Mouse (Mus musculus) neural tube, embryonic 14.5 days (tissue): Measurements from ENCODE around the gene Hsf2bp. TPM values are rescaled to one million over a fixed set of nuclear protein-coding genes. Genes with fewer than 3 reads are reported as not detected.

Experiments used
- ATAC-seq: fragments of 200-750 bp; cut with Nextera tagmentation; 2 replicates; pipeline ENCODE4 v1.8.0; 2017; ENCODE audit warnings: low read depth, mild to moderate bottlenecking, moderate TSS enrichment, moderate library complexity
- H3K27ac ChIP-seq: fragments of 300-500 bp; sonication (generic); 2 replicates; pipeline ENCODE4 v1.5.1; 2014; ENCODE audit warnings: low read depth, mild to moderate bottlenecking, control low read depth, low read length, moderate library complexity, mixed read lengths
- H3K27me3 ChIP-seq: fragments of 300-500 bp; sonication (generic); 2 replicates; pipeline ENCODE4 v1.6.1; 2014; ENCODE audit warnings: low read length; ENCODE audit not compliant: control insufficient read depth, insufficient read depth
- H3K36me3 ChIP-seq: fragments of 300-500 bp; sonication (generic); 2 replicates; pipeline ENCODE4 v1.6.1; 2014; ENCODE audit warnings: low read length, mixed read lengths; ENCODE audit not compliant: control insufficient read depth, insufficient read depth
- H3K4me1 ChIP-seq: fragments of 300-500 bp; sonication (generic); 2 replicates; pipeline ENCODE4 v1.6.1; 2014; ENCODE audit warnings: low read length; ENCODE audit not compliant: control insufficient read depth, insufficient read depth
- H3K4me2 ChIP-seq: fragments of 300-500 bp; sonication (generic); 2 replicates; pipeline ENCODE4 v1.6.1; 2014; ENCODE audit warnings: mild to moderate bottlenecking, low read depth, low read length, control low read depth
- H3K4me3 ChIP-seq: fragments of 300-500 bp; sonication (generic); 2 replicates; pipeline ENCODE4 v1.5.1; 2014; ENCODE audit warnings: low read depth, low read length, control low read depth, mixed read lengths
- H3K9ac ChIP-seq: fragments of 300-500 bp; sonication (generic); replicated peaks from 2 replicates; pipeline ENCODE4 v1.6.1; 2014; ENCODE audit warnings: low read depth, mild to moderate bottlenecking, control low read depth, low read length, mixed read lengths
- H3K9me3 ChIP-seq: fragments of 300-500 bp; sonication (generic); 2 replicates; pipeline ENCODE4 v1.6.1; 2016; ENCODE audit warnings: low read length; ENCODE audit not compliant: control insufficient read depth
- WGBS: fragments of 180-500 bp; shearing (Covaris S2); extraction: QIAGEN DNeasy Blood & Tissue Kit; methylation state at CpG from one replicate; pipeline ENCODE4 v1.1.7; 2014; 5-methylcytosine and 5-hydroxymethylcytosine counted together
- polyA plus RNA-seq: library from polyadenylated mRNA; unstranded; fragments of >200 nt; fragmentation: Nextera tagmentation; extraction: Ambion mirVana; gene quantifications from 2 replicates; pipeline ENCODE4 v1.2.1, GENCODE M21; 2014

The Hsf2bp gene
- polyA plus RNA-seq, 1 experiment from 2014 or later = 0.52 TPM

DNA sequence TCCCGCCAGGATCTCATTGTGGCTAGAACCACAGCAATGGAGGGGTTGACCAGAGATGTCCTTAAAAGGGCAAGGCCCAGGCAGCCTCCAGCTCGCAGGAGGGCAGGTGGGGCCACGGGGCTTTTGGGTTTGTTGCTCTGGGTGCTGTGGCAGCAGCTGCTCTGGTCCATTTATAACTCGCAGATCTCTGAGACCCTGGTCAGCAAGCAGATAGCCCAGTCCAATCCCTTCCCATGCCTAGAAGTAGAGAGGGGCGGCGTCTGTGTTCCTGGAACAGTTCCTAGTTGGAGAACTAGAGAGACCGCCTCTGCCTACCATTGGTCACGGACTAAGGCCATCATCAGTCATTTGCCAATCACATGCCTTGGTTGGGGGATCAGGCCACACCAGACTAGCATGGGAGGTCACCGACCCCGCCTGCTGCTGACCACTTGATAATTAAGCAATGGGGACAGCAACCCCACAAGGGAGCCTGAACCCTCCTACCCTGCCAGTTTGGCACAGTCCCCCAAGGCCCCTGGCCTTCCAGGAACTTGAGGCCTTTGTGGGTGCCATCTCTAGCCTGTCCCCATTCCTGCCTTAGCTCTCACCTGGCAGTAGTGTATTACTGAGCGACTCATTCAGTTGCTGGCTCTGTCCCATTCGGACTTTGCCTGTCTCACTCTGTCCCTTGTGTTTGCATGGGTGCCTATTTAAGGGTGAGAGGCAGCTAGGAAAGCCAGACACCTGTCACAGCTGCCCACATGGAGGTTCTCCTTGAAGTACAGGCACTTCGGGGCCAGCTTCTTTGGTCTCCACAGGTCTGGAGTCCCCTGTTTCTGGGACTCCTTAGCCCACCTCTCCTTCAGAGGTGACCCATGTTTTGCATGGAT is 106.1 kb downstream of the Hsf2bp start:
- H3K36me3 ChIP-seq = no peaks in the 10 kb centered on the region
- no peak overlapping the region for H3K4me3 ChIP-seq
- H3K4me2 ChIP-seq = no peak overlapping the region
- H3K9ac ChIP-seq = no peak overlapping the region
- no peaks in the 10 kb centered on the region for H3K4me1 ChIP-seq
- H3K27me3 ChIP-seq = no peaks in the 10 kb centered on the region
- no peaks in the 10 kb centered on the region for H3K9me3 ChIP-seq
- WGBS = 56% methylated on average over 13 of the region's 13 CpGs
- ATAC-seq = no peak
- no peak overlapping the region for H3K27ac ChIP-seq

DNA sequence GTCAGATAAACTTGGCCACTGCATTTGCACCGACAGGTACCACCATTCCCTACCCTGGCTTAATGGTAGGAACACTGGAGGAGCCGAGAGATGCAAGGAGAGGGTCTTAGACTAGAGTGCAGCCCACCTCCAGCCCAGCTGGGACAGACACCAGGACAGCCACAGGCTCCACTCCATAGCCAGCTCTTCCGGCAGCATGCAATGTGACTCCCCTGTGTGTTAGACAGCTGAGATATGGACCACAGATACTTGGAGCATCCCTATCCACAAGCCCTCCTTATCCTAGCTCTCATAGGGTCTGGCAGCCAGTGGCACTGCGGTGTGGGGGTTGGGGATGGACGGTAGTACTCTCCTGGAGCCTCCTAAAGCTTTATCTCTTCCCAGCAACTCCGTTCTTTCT is 107.1 kb downstream of the Hsf2bp start:
- 90% methylated on average over 6 of the region's 6 CpGs for WGBS
- no peak for ATAC-seq
- no peak overlapping the region for H3K4me3 ChIP-seq
- no peak overlapping the region for H3K4me2 ChIP-seq
- H3K9ac ChIP-seq = no peak overlapping the region
- no peaks in the 10 kb centered on the region for H3K36me3 ChIP-seq
- H3K27ac ChIP-seq = no peak overlapping the region
- H3K9me3 ChIP-seq = no peaks in the 10 kb centered on the region
- H3K27me3 ChIP-seq = no peaks in the 10 kb centered on the region
- H3K4me1 ChIP-seq = no peaks in the 10 kb centered on the region

DNA sequence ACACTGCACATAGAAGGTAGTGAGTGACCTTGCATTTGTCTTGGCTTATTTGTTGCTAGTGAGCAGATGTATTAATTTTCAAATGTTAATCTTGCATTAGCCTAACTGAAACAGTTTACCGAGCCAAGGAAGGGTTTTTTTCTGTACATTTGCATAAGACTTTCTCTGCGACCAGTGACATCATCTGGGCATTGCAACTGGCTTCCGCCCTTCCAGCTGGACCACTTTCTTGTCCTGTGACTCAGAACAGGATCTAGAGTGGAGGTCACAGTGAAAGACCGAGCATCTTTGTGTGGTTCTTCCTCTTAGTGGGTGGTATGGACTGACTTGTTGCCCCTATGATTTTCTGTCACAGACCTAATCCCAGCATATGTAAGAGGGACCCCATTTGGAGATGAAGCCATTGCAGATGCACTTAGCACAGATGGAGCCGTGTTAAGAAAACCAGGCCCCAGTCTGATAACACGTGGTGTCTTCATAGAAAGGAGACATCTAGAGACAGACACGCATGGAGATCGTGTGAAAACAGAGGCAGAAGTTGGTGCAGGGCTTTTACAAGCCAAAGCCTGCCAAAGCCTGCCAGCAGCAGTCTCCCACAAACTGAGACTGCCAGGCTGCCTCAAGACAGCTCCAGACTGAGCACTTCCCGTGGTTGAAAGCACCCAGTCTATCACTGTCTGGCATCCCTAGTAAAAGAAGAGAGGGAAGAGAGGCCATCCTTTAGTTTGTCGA is 108.1 kb downstream of the Hsf2bp start:
- Histone ChIP-seq H3K36me3 (no peaks in the 10 kb centered on the region), H3K4me1 (no peaks in the 10 kb centered on the region), H3K27me3 (no peaks in the 10 kb centered on the region), H3K4me3 (no peak overlapping the region), H3K27ac (no peak overlapping the region), H3K9ac (no peak overlapping the region), H3K4me2 (no peak overlapping the region), H3K9me3 (no peaks in the 10 kb centered on the region)
- ATAC-seq = no peak
- 88% methylated on average over 10 of the region's 10 CpGs for WGBS

DNA sequence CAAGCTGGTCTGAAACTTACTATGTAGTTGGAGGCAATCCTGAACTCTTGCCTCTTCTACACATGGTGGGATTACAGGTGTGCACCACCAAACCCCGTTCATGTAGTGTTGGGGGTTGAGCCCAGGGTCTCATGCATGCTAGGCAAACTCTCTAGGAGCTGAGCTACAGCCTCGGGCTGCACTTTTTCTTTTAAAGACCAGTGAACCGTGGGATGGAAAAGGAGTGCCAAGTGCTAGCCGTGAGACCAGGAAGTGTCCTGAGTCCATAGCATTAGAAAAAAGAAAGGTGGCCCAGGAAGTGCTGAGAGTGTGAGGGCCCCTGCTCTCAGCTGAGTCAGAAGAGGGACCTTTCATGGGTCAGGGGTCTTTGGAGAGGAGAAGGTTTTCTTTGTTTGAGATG is 111.9 kb downstream of the Hsf2bp start:
- 70% methylated on average over 4 of the region's 4 CpGs for WGBS
- H3K36me3 ChIP-seq = no peaks in the 10 kb centered on the region
- no peaks in the 10 kb centered on the region for H3K4me1 ChIP-seq
- no peak overlapping the region for H3K27ac ChIP-seq
- H3K9ac ChIP-seq = no peak overlapping the region
- H3K27me3 ChIP-seq = no peaks in the 10 kb centered on the region
- no peak overlapping the region for H3K4me2 ChIP-seq
- ATAC-seq = no peak
- H3K9me3 ChIP-seq = no peaks in the 10 kb centered on the region
- no peak overlapping the region for H3K4me3 ChIP-seq

DNA sequence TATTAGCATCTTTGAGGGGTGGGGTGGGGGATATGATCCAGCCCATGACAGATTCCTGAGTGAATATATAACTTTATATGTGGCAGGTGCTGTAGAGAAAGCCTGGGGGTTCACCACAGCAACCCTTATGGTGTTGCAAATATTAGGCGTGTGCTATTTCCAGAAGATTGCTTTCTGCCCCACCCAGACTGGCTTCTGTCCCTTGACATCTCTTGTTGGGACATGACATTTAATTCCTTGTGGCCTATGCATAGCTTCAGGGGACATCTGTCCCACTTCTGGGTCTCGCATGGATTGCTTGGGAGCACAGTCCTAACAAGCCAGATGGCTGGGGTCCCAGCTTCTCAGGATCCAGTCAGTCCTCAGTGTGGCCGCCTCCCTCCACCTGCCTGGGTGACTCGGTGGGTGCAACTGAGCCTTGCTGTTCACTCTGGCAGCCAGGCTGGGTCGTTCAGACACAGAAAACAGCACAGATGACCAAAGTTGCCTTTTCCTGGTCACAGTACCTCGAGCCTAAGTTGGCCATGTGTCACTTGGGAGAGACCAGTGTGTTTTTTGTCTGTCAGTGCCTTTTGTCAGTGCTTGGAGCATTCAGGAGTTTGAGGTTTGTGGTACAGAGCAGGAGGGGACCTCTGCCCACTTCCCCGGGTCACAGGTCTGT is 112.7 kb downstream of the Hsf2bp start:
- no peak overlapping the region for H3K9ac ChIP-seq
- no peaks in the 10 kb centered on the region for H3K27me3 ChIP-seq
- WGBS = 74% methylated on average over 7 of the region's 7 CpGs
- ATAC-seq = no peak
- no peak overlapping the region for H3K27ac ChIP-seq
- H3K4me3 ChIP-seq = no peak overlapping the region
- H3K4me1 ChIP-seq = no peaks in the 10 kb centered on the region
- no peaks in the 10 kb centered on the region for H3K9me3 ChIP-seq
- no peak overlapping the region for H3K4me2 ChIP-seq
- no peaks in the 10 kb centered on the region for H3K36me3 ChIP-seq

DNA sequence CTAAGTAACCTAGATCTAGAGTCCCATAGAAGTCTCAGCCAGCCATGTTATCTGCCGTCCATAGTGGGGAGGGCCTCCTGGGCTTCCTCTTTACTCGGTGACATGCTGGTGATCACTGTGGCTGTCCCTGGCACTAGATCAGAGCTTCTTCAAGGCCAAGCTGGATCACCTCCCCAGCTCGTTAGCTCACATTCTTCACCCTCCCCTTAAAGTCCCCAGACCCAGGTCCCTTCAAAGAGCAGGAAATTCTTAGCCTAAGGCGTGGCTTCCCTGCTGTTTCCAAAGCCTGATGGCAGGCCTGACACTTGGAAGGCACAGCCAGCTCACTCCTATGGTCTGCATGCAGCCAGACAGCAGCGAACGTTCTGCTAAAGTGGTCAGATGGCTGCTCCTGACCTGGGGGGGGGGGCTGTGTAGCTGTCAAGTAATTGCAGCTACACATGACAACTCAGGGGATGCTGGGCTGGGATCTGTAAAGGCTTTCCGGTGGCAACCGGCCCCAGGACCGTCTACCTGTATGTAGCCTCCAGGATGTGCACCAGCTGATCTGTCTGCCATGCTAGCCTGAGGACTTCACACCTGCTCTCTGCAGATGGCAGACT is 115.5 kb downstream of the Hsf2bp start:
- Histone ChIP-seq H3K4me2 (no peak overlapping the region), H3K27me3 (no peaks in the 10 kb centered on the region), H3K27ac (no peak overlapping the region), H3K9me3 (no peaks in the 10 kb centered on the region), H3K4me1 (no peaks in the 10 kb centered on the region), H3K9ac (no peak overlapping the region), H3K36me3 (no peaks in the 10 kb centered on the region), H3K4me3 (no peak overlapping the region)
- no peak for ATAC-seq
- 43% methylated on average over 9 of the region's 9 CpGs for WGBS

DNA sequence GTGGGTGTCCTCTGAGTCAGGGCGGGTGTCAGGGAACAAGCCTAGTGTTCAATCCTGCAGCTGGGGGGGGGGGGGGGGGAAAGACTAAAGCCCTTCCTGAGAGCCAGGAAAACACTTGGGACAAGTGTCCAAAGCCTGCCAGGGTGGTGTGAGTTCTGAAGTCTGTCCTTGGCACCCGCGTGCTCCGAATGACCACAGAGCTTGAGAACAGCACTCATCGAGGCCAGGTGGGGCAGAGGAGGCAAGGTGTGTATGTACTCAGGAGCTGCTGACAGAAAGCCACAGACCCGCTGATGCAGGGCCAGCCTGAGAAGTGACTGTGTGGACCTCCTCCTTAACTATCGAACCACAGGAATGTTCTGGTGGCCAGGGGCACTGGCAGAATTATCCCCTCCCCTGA is 116.5 kb downstream of the Hsf2bp start:
- ATAC-seq = no peak
- WGBS = 87% methylated on average over 7 of the region's 7 CpGs

DNA sequence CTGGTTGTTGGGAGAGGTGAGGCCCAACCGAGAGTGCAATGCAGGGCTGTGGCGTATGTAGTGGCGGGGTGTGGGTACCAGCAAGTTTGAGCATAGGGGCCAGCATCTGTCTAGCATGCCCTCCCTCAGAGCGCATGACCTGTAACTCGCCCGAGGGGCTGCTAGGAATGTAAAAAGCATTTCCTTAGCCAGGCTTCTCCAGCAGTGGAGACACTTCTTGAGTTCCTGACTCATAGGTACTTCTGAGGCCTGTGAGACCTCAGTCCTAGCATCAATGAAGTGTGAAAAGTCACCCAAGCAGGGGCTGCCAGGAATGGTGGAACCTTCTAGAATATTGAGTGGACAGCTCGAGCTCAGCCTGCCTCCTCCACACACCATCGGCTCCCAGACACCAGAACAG is 117.8 kb downstream of the Hsf2bp start:
- H3K9me3 ChIP-seq = no peaks in the 10 kb centered on the region
- no peak for ATAC-seq
- H3K27me3 ChIP-seq = no peaks in the 10 kb centered on the region
- no peak overlapping the region for H3K9ac ChIP-seq
- H3K27ac ChIP-seq = no peak overlapping the region
- no peaks in the 10 kb centered on the region for H3K36me3 ChIP-seq
- H3K4me3 ChIP-seq = no peak overlapping the region
- H3K4me1 ChIP-seq = no peaks in the 10 kb centered on the region
- H3K4me2 ChIP-seq = no peak overlapping the region
- WGBS = 93% methylated on average over 8 of the region's 8 CpGs

More for the DNA sequence above, 116.5 kb downstream of the Hsf2bp start:
- H3K36me3 ChIP-seq = no peaks in the 10 kb centered on the region
- H3K4me2 ChIP-seq = no peak overlapping the region
- no peak overlapping the region for H3K4me3 ChIP-seq
- H3K9me3 ChIP-seq = no peaks in the 10 kb centered on the region
- no peaks in the 10 kb centered on the region for H3K4me1 ChIP-seq
- no peak overlapping the region for H3K9ac ChIP-seq
- no peak overlapping the region for H3K27ac ChIP-seq
- no peaks in the 10 kb centered on the region for H3K27me3 ChIP-seq

DNA sequence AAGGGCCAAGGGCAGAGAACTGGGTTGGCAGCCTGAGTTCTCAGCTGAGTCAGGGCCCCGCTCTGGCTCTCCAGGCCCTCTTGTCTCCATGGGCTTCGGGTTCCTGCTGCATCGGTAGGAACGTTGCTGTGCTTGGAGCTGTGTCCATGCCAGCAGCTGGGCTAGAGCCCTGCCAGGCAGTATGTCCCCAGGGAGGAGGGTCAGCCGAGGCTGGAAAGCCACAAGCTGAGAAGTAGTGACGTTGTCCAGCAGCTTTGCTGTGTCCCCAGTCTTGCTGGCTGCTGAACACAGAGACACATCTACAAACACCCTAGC is 119.7 kb downstream of the Hsf2bp start:
- ATAC-seq = no peak
- H3K27ac ChIP-seq = no peak overlapping the region
- 83% methylated on average over 6 of the region's 6 CpGs for WGBS
- H3K36me3 ChIP-seq = no peaks in the 10 kb centered on the region
- H3K4me2 ChIP-seq = no peak overlapping the region
- no peaks in the 10 kb centered on the region for H3K4me1 ChIP-seq
- H3K27me3 ChIP-seq = no peaks in the 10 kb centered on the region
- H3K9ac ChIP-seq = no peak overlapping the region
- H3K9me3 ChIP-seq = no peaks in the 10 kb centered on the region
- H3K4me3 ChIP-seq = no peak overlapping the region
